Mouse (Mus musculus): ENCODE measurements at regions not wholly inside any gene's neighbourhood (a gene's known extent, or its start where the extent isn't known, plus 50 kb on each side); places are given as distances from the start of the nearest gene placed in this dataset.

DNA sequence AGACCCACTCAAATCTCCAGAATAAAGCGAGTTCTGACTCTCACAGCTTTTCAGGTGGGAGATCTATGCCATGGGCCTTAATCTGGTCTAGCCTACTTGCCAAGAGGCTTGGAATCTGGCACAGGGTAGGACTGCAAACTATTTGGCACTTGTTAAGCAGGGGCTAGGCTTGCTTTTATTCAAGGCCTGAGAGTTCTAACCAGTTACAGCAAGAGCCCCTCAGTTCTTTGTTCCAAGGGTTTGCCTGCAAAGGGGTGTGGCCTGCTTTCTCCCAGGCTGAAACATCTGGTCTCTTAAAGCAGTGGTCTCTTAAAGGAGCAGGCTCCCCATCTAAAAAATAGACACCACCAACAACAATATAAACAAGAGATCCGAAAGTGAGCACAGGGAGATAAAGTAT is 166.1 kb upstream of the Mpped2 start:
- Histone ChIP-seq H3K9me3 (replicated peaks; ENCODE audit: control insufficient read depth, low read length) (no peaks in the 10 kb centered on the region), H3K4me2 (ENCODE audit: low read depth, low read length) (no peak overlapping the region), H3K4me1 (ENCODE audit: control insufficient read depth, insufficient read depth) (no peaks in the 10 kb centered on the region), H3K4me3 (ENCODE audit: low read depth, low read length) (no peak overlapping the region), H3K27ac (ENCODE audit: low read depth) (no peak overlapping the region), H3K36me3 (replicated peaks; ENCODE audit: control insufficient read depth, insufficient read depth, low read length) (no peaks in the 10 kb centered on the region), H3K9ac (replicated peaks; ENCODE audit: low read depth, low read length) (no peak overlapping the region), H3K27me3 (ENCODE audit: control insufficient read depth, insufficient read depth, low read length) (no peaks in the 10 kb centered on the region)
- DNase-seq (ENCODE audit: low spot score) (peak; percentile 6), ATAC-seq (ENCODE audit: insufficient read depth, low read depth) (no peak)
- no peak for TF ChIP-seq CTCF (IDR thresholded peaks at IDR 0.05; ENCODE audit: low read depth)
- TF ChIP-seq EP300 (IDR thresholded peaks at IDR 0.05; ENCODE audit: low read depth): no peak
- WGBS: 45% methylated on average over 2 of the region's 2 CpGs

DNA sequence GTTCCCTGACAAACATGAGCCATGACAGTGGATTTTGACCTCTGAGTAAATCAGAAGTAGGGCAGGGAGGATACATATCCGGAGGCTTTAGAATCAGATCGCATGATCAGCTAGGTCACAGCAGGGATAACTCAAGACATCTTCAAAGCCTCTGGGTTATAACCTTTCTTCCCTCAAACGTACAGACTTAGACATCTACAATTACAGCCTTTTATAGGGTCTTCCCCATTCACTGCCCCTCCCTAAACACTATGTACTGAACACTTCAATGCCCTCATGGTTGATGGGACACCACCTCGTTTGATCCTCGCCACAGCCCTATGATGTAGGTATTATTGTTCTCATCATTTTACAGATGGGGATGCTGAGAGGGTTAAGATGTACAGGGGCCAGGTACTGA is 163.8 kb upstream of the Mpped2 start:
- TF ChIP-seq CTCF (IDR thresholded peaks at IDR 0.05; ENCODE audit: low read depth) (no peak), EP300 (IDR thresholded peaks at IDR 0.05; ENCODE audit: low read depth) (no peak)
- Histone ChIP-seq H3K9me3 (replicated peaks; ENCODE audit: control insufficient read depth, low read length) (no peaks in the 10 kb centered on the region), H3K4me1 (ENCODE audit: control insufficient read depth, insufficient read depth) (no peaks in the 10 kb centered on the region), H3K27ac (ENCODE audit: low read depth) (no peak overlapping the region), H3K36me3 (replicated peaks; ENCODE audit: control insufficient read depth, insufficient read depth, low read length) (no peaks in the 10 kb centered on the region), H3K27me3 (ENCODE audit: control insufficient read depth, insufficient read depth, low read length) (no peaks in the 10 kb centered on the region), H3K4me2 (ENCODE audit: low read depth, low read length) (no peak overlapping the region), H3K9ac (replicated peaks; ENCODE audit: low read depth, low read length) (no peak overlapping the region), H3K4me3 (ENCODE audit: low read depth, low read length) (no peak overlapping the region)
- ATAC-seq (ENCODE audit: insufficient read depth, low read depth): no peak
- 78% methylated on average over 5 of the region's 5 CpGs for WGBS
- no peak for DNase-seq (ENCODE audit: low spot score)

DNA sequence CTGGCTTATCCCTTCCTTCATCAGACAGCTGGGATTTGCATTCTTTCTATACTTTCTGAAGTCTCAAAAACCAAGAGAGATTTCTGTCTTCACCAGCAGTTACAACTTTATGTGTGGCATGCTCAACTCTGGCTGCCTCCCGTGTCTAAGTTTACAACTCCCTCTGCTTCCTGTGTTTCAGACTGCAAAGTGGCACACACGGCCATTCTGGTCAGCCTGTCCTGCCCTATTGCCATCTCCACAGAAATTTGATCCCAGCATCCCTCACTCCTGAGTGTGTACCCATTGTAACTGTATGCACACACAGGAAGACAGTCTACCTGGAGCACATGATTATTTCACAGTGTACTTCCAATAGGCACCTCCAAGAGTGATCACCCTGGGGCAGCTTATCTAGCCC is 163.3 kb upstream of the Mpped2 start:
- H3K36me3 ChIP-seq (replicated peaks; ENCODE audit: control insufficient read depth, insufficient read depth, low read length): no peaks in the 10 kb centered on the region
- DNase-seq (ENCODE audit: low spot score): no peak
- no peak overlapping the region for H3K9ac ChIP-seq (replicated peaks; ENCODE audit: low read depth, low read length)
- H3K4me3 ChIP-seq (ENCODE audit: low read depth, low read length): no peak overlapping the region
- no peaks in the 10 kb centered on the region for H3K9me3 ChIP-seq (replicated peaks; ENCODE audit: control insufficient read depth, low read length)
- WGBS: 58% methylated on average over 2 of the region's 2 CpGs
- ATAC-seq (ENCODE audit: insufficient read depth, low read depth): no peak
- no peaks in the 10 kb centered on the region for H3K4me1 ChIP-seq (ENCODE audit: control insufficient read depth, insufficient read depth)
- H3K27ac ChIP-seq (ENCODE audit: low read depth): no peak overlapping the region
- TF ChIP-seq CTCF (IDR thresholded peaks at IDR 0.05; ENCODE audit: low read depth) (no peak), EP300 (IDR thresholded peaks at IDR 0.05; ENCODE audit: low read depth) (no peak)
- no peaks in the 10 kb centered on the region for H3K27me3 ChIP-seq (ENCODE audit: control insufficient read depth, insufficient read depth, low read length)
- H3K4me2 ChIP-seq (ENCODE audit: low read depth, low read length): no peak overlapping the region

DNA sequence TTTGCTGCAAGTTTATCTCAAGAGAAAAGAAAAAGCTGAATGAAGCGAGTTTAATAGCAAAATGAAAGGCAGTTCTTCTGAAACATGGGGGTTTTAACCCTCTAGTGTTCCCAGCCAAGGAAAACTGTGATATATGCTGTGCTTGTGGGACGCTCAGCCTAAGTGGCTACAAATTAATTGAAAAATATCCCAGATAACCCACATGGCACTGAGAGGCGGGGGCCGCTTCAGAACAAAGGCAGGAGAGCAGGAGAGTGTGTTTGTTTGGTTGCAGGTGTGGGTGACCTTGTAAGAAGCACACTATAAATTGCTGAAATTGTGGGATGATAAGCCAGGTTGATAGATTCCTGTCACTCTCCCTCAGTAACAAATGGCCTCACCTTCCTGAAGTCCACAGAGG is 154.7 kb upstream of the Mpped2 start:
- no peaks in the 10 kb centered on the region for H3K36me3 ChIP-seq (replicated peaks; ENCODE audit: control insufficient read depth, insufficient read depth, low read length)
- no peak for TF ChIP-seq CTCF (IDR thresholded peaks at IDR 0.05; ENCODE audit: low read depth)
- TF ChIP-seq EP300 (IDR thresholded peaks at IDR 0.05; ENCODE audit: low read depth): no peak
- H3K4me3 ChIP-seq (ENCODE audit: low read depth, low read length): no peak overlapping the region
- no peak for DNase-seq (ENCODE audit: low spot score)
- no peak overlapping the region for H3K4me2 ChIP-seq (ENCODE audit: low read depth, low read length)
- WGBS: 78% methylated on average over 4 of the region's 4 CpGs
- H3K9ac ChIP-seq (replicated peaks; ENCODE audit: low read depth, low read length): no peak overlapping the region
- no peak for ATAC-seq (ENCODE audit: insufficient read depth, low read depth)
- no peaks in the 10 kb centered on the region for H3K9me3 ChIP-seq (replicated peaks; ENCODE audit: control insufficient read depth, low read length)
- H3K4me1 ChIP-seq (ENCODE audit: control insufficient read depth, insufficient read depth): no peaks in the 10 kb centered on the region
- H3K27me3 ChIP-seq (ENCODE audit: control insufficient read depth, insufficient read depth, low read length): no peaks in the 10 kb centered on the region
- no peak overlapping the region for H3K27ac ChIP-seq (ENCODE audit: low read depth)

DNA sequence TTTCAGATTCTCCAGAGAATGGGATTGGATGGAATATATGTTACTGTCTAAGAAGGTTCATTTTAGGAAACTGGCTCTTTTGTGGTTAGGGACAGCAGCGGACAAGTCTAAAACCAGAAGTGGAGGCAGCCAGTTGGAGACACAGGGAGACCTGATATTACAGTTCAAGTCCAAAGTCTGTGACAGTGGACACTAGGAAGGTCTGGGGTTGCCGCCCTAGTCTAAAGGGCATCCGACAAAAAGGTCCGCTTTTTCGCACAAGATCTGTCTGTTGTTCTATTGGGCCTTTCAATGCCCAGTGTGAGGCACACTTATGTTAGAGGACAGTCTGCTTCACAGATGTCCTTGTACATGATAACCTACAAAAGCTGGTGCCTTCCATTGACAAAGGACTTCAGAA is 152.9 kb upstream of the Mpped2 start:
- Histone ChIP-seq H3K9ac (replicated peaks; ENCODE audit: low read depth, low read length) (no peak overlapping the region), H3K4me3 (ENCODE audit: low read depth, low read length) (no peak overlapping the region), H3K4me1 (ENCODE audit: control insufficient read depth, insufficient read depth) (no peaks in the 10 kb centered on the region), H3K9me3 (replicated peaks; ENCODE audit: control insufficient read depth, low read length) (no peaks in the 10 kb centered on the region), H3K27ac (ENCODE audit: low read depth) (no peak overlapping the region), H3K27me3 (ENCODE audit: control insufficient read depth, insufficient read depth, low read length) (no peaks in the 10 kb centered on the region), H3K36me3 (replicated peaks; ENCODE audit: control insufficient read depth, insufficient read depth, low read length) (no peaks in the 10 kb centered on the region), H3K4me2 (ENCODE audit: low read depth, low read length) (no peak overlapping the region)
- TF ChIP-seq EP300 (IDR thresholded peaks at IDR 0.05; ENCODE audit: low read depth): no peak
- no peak for TF ChIP-seq CTCF (IDR thresholded peaks at IDR 0.05; ENCODE audit: low read depth)
- no peak for ATAC-seq (ENCODE audit: insufficient read depth, low read depth)
- WGBS: 98% methylated on average over 5 of the region's 5 CpGs
- no peak for DNase-seq (ENCODE audit: low spot score)

DNA sequence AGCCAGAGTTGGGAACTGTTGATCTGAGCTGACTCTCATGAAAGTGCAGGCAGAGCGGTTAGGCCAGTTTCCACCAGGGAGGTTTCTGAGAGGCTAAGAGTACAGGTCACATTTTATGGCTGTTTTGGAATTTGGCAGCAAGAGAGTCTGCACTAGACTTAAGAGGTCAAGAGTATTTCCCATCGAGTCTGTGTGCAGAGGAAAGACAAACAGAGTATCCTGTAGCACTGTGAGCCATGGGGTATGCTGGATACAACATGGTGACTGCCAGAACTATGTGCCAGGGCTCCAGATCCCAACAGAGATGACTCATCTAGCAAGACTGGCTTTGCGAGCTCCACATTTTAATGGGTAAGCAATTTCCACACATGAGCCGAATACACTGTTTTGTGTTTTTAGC is 146.0 kb upstream of the Mpped2 start:
- Histone ChIP-seq H3K9me3 (replicated peaks; ENCODE audit: control insufficient read depth, low read length) (no peaks in the 10 kb centered on the region), H3K27me3 (ENCODE audit: control insufficient read depth, insufficient read depth, low read length) (no peaks in the 10 kb centered on the region), H3K4me2 (ENCODE audit: low read depth, low read length) (no peak overlapping the region), H3K9ac (replicated peaks; ENCODE audit: low read depth, low read length) (no peak overlapping the region), H3K27ac (ENCODE audit: low read depth) (no peak overlapping the region), H3K4me3 (ENCODE audit: low read depth, low read length) (no peak overlapping the region), H3K4me1 (ENCODE audit: control insufficient read depth, insufficient read depth) (no peaks in the 10 kb centered on the region), H3K36me3 (replicated peaks; ENCODE audit: control insufficient read depth, insufficient read depth, low read length) (no peaks in the 10 kb centered on the region)
- ATAC-seq (ENCODE audit: insufficient read depth, low read depth): no peak
- no peak for DNase-seq (ENCODE audit: low spot score)
- TF ChIP-seq EP300 (IDR thresholded peaks at IDR 0.05; ENCODE audit: low read depth) (no peak), CTCF (IDR thresholded peaks at IDR 0.05; ENCODE audit: low read depth) (no peak)
- WGBS: 68% methylated on average over 4 of the region's 4 CpGs
